Mouse (Mus musculus): ENCODE data around the gene Tspan14.

DNA sequence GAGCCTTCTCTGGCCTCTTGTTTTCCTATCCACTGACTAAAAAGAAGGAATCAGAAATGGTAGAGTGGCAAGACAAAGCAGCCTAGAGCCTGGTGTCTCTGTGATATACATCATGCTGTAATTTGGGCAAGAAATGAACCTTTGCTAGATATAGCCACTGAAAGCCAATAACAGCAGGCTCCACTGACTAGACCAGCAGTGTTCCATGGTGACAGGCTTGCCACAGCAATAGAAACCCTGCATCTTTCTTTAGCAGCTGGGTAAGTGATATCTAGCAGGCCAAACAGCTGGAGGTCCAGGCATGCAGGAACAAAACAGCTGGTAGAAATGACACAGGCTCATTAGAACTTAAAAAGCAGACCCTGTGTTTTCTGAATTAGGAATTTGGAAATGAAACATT, 92.0 kb downstream of the Tspan14 start:
- TF ChIP-seq GATA1 (IDR thresholded peaks at IDR 0.05; ENCODE audit: borderline replicate concordance, low read length) (no peak), FLI1 (IDR thresholded peaks at IDR 0.05; ENCODE audit: low read length) (no peak)

Measured in megakaryocyte, embryonic 14.5 days (primary cell).